Mouse (Mus musculus) common myeloid progenitor, adult 5-6 weeks (primary cell): ENCODE results near the gene Vmac. TPM values are rescaled to one million over a fixed set of nuclear protein-coding genes. Genes with fewer than 3 reads are reported as not detected.
A peak's percentile ranks its signal among the peaks of the same experiment; 100 is the strongest.

ENCODE experiments used
- ATAC-seq: replicated peaks from 2 replicates; pipeline ENCODE4 v1.8.0; 2016; ENCODE audit warnings: low read depth, mild to moderate bottlenecking, moderate TSS enrichment, inconsistent platforms; ENCODE audit not compliant: poor library complexity, severe bottlenecking
- total RNA-seq: library from RNA; stranded (forward); fragments of 200-1000, 187-1606 nt; gene quantifications from 2 replicates; pipeline ENCODE4 v1.2.3, GENCODE M21; 2017

Vmac gene
- total RNA-seq, 1 experiment from 2014 or later: 6.1 TPM

GRCm38 (mm10) chr17:56740788-56741160 is 23.0 kb upstream of the Vmac start:
- no peak for ATAC-seq

- ATAC-seq: no peak
These were observed 22.4 kb upstream of the Vmac start for GRCm38 (mm10) chr17:56740118-56740787.

- ATAC-seq: no peak
These were observed 20.4 kb upstream of the Vmac start for GRCm38 (mm10) chr17:56738221-56738620.

GRCm38 (mm10) chr17:56736534-56736933 is 18.7 kb upstream of the Vmac start:
- ATAC-seq: peak; percentile 30; the same call in 1 of the 2 replicates

GRCm38 (mm10) chr17:56729656-56730055 is 11.8 kb upstream of the Vmac start:
- ATAC-seq: no peak

GRCm38 (mm10) chr17:56729151-56729550 is 11.3 kb upstream of the Vmac start:
- ATAC-seq: no peak

GRCm38 (mm10) chr17:56728117-56728516 is 10.3 kb upstream of the Vmac start:
- no peak for ATAC-seq

GRCm38 (mm10) chr17:56727659-56728058 is 9.8 kb upstream of the Vmac start:
- no peak for ATAC-seq

- no peak for ATAC-seq
These were observed 9.3 kb upstream of the Vmac start for GRCm38 (mm10) chr17:56727029-56727649.

GRCm38 (mm10) chr17:56723419-56724161 is 5.8 kb upstream of the Vmac start:
- ATAC-seq: no peak

- ATAC-seq: no peak
These were observed 4.6 kb upstream of the Vmac start for GRCm38 (mm10) chr17:56722441-56722840.

GRCm38 (mm10) chr17:56716655-56717362 is 1.0 kb downstream of the Vmac start:
- ATAC-seq: peak; percentile 86

- ATAC-seq: no peak
These were observed 1.7 kb downstream of the Vmac start for GRCm38 (mm10) chr17:56715914-56716654.

- ATAC-seq: no peak
These were observed 2.5 kb downstream of the Vmac start for GRCm38 (mm10) chr17:56715360-56715759.

GRCm38 (mm10) chr17:56709708-56710107 is 8.1 kb downstream of the Vmac start:
- no peak for ATAC-seq

- no peak for ATAC-seq
These were observed 9.1 kb downstream of the Vmac start for GRCm38 (mm10) chr17:56708692-56709091.

GRCm38 (mm10) chr17:56706515-56706914 is 11.3 kb downstream of the Vmac start:
- no peak for ATAC-seq

GRCm38 (mm10) chr17:56703038-56703437 is 14.8 kb downstream of the Vmac start:
- no peak for ATAC-seq

- no peak for ATAC-seq
These were observed 17.4 kb downstream of the Vmac start for GRCm38 (mm10) chr17:56700451-56700850.

GRCm38 (mm10) chr17:56693851-56694310 is 23.9 kb downstream of the Vmac start:
- ATAC-seq: peak; percentile 90
